Mouse (Mus musculus) embryonic facial prominence, embryonic 11.5 days (tissue): ENCODE measurements around the gene Itgb5. TPM values are rescaled to one million over a fixed set of nuclear protein-coding genes. Genes with fewer than 3 reads are reported as not detected.

Experiments used
- ATAC-seq: fragments of 200-750 bp; cut with Nextera tagmentation; replicated peaks from 2 replicates; pipeline ENCODE4 v1.8.0; 2017; ENCODE audit warnings: low read depth; ENCODE audit not compliant: insufficient number of reproducible peaks, low FRiP score, low TSS enrichment
- DNase-seq: peaks from one replicate; pipeline ENCODE4 v3.0.0-alpha.2; 2015; ENCODE audit warnings: low spot score
- H3K27ac ChIP-seq: fragments of 300-500 bp; sonication (generic); replicated peaks from 2 replicates; pipeline ENCODE4 v1.5.1; 2014; ENCODE audit warnings: mild to moderate bottlenecking, low read depth, low read length, control low read depth
- H3K27me3 ChIP-seq: fragments of 300-500 bp; sonication (generic); 2 replicates; pipeline ENCODE4 v1.6.1; 2014; ENCODE audit warnings: mild to moderate bottlenecking, low read length, moderate library complexity, mixed read lengths; ENCODE audit not compliant: control insufficient read depth, insufficient read depth
- H3K36me3 ChIP-seq: fragments of 300-500 bp; sonication (generic); replicated peaks from 2 replicates; pipeline ENCODE4 v1.6.1; 2014; ENCODE audit warnings: low read depth, mild to moderate bottlenecking, low read length, moderate library complexity, mixed read lengths; ENCODE audit not compliant: control insufficient read depth, insufficient read depth
- H3K4me1 ChIP-seq: fragments of 300-500 bp; sonication (generic); 2 replicates; pipeline ENCODE4 v1.6.1; 2014; ENCODE audit warnings: low read length, mixed read lengths; ENCODE audit not compliant: control insufficient read depth, insufficient read depth
- H3K4me2 ChIP-seq: fragments of 300-500 bp; sonication (generic); 2 replicates; pipeline ENCODE4 v1.6.1; 2014; ENCODE audit warnings: low read depth, mild to moderate bottlenecking, control low read depth, low read length, moderate library complexity
- H3K4me3 ChIP-seq: fragments of 300-500 bp; sonication (generic); 2 replicates; pipeline ENCODE4 v1.5.1; 2014; ENCODE audit warnings: low read depth, low read length, control low read depth
- H3K9ac ChIP-seq: fragments of 300-500 bp; sonication (generic); replicated peaks from 2 replicates; pipeline ENCODE4 v1.6.1; 2014; ENCODE audit warnings: mild to moderate bottlenecking, control low read depth, low read length
- H3K9me3 ChIP-seq: fragments of 300-500 bp; sonication (generic); replicated peaks from 2 replicates; pipeline ENCODE4 v1.6.1; 2016; ENCODE audit warnings: mild to moderate bottlenecking, low read length, inconsistent platforms, mixed read lengths; ENCODE audit not compliant: control insufficient read depth
- WGBS: fragments of 180-500 bp; shearing (Covaris S2); extraction: QIAGEN DNeasy Blood & Tissue Kit; methylation state at CpG from one replicate; pipeline ENCODE4 v1.1.7; 2014; 5-methylcytosine and 5-hydroxymethylcytosine counted together
- polyA plus RNA-seq: library from polyadenylated mRNA; unstranded; fragments of >200 nt; fragmentation: Nextera tagmentation; extraction: Ambion mirVana; gene quantifications from 2 replicates; pipeline ENCODE4 v1.2.1, GENCODE M21; 2014

Gene Itgb5
- polyA plus RNA-seq, 1 experiment from 2014 or later: 80.3 TPM

DNA sequence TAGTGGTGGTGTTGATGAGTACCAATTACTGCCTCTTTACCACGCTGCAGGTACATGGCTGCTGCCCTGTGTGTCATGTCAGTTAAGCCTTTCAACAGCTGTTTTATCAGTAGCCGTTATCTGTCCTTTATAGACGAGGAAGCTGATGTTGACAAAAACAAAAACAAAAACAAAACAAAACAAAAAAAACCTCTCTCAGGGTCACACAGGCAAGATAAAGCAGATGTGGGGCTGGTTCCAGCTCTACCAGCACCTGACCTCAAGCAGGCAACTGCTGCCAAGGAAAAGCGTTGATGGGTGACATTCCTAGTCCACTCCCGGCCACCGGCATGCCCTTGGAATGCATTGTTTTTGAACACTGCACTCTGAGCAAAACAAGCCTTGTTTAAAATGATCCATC lies 63.1 kb downstream of the Itgb5 start:
- Histone ChIP-seq H3K27me3 (no peaks in the 10 kb centered on the region), H3K4me3 (no peak overlapping the region), H3K36me3 (no peaks in the 10 kb centered on the region), H3K27ac (no peak overlapping the region), H3K9me3 (no peaks in the 10 kb centered on the region), H3K4me1 (peaks cover 7% of the 10 kb centered on the region; the same call in 1 of the 2 replicates), H3K9ac (no peak overlapping the region), H3K4me2 (no peak overlapping the region)
- ATAC-seq (no peak), DNase-seq (no peak)
- WGBS: 48% methylated on average over 6 of the region's 6 CpGs

- H3K4me1 ChIP-seq: peaks cover 7% of the 10 kb centered on the region; the same call in 1 of the 2 replicates
- ATAC-seq (no peak), DNase-seq (no peak)
- H3K27me3 ChIP-seq: no peaks in the 10 kb centered on the region
- H3K27ac ChIP-seq: no peak overlapping the region
- H3K9me3 ChIP-seq: no peaks in the 10 kb centered on the region
- 85% methylated on average over 4 of the region's 4 CpGs for WGBS
- H3K36me3 ChIP-seq: no peaks in the 10 kb centered on the region
- H3K4me3 ChIP-seq: no peak overlapping the region
- no peak overlapping the region for H3K9ac ChIP-seq
- no peak overlapping the region for H3K4me2 ChIP-seq
Measured at GRCm38 (mm10) chr16:33893796-33894195, 64.3 kb downstream of the Itgb5 start.

DNA sequence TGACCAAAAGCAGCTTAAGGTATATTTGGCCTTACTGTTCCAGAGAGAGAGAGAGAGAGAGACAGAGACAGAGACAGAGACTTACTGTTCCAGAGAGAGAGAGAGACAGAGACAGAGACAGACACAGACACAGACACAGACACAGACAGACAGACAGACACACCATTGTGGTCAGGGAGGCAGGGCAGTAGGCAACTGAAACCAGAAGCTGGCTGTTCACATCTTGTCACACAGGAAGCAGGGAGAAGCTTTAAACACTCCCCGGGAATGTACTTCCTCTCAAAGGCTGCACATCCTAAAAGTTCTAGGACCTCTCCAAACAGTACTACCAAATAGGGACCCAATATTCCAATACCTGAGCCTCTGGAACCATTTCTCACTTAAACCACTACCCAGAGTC lies 65.0 kb downstream of the Itgb5 start:
- Histone ChIP-seq H3K9ac (no peak overlapping the region), H3K4me2 (no peak overlapping the region), H3K4me3 (no peak overlapping the region), H3K4me1 (peaks cover 4% of the 10 kb centered on the region; the same call in 1 of the 2 replicates), H3K27ac (no peak overlapping the region), H3K27me3 (no peaks in the 10 kb centered on the region), H3K9me3 (no peaks in the 10 kb centered on the region), H3K36me3 (no peaks in the 10 kb centered on the region)
- ATAC-seq (no peak), DNase-seq (no peak)
- WGBS: 75% methylated on average over 1 of the region's 1 CpGs

GRCm38 (mm10) chr16:33895690-33896089 lies 66.2 kb downstream of the Itgb5 start:
- no peak overlapping the region for H3K4me2 ChIP-seq
- no peaks in the 10 kb centered on the region for H3K36me3 ChIP-seq
- no peak overlapping the region for H3K27ac ChIP-seq
- DNase-seq (no peak), ATAC-seq (no peak)
- no peak overlapping the region for H3K4me3 ChIP-seq
- H3K9me3 ChIP-seq: no peaks in the 10 kb centered on the region
- H3K9ac ChIP-seq: no peak overlapping the region
- 46% methylated on average over 7 of the region's 7 CpGs for WGBS
- H3K4me1 ChIP-seq: peaks cover 4% of the 10 kb centered on the region; the same call in 1 of the 2 replicates
- no peaks in the 10 kb centered on the region for H3K27me3 ChIP-seq

GRCm38 (mm10) chr16:33896801-33897200 lies 67.3 kb downstream of the Itgb5 start:
- ATAC-seq (no peak), DNase-seq (no peak)
- no peaks in the 10 kb centered on the region for H3K27me3 ChIP-seq
- H3K4me1 ChIP-seq: no peaks in the 10 kb centered on the region
- no peak overlapping the region for H3K4me3 ChIP-seq
- no peak overlapping the region for H3K9ac ChIP-seq
- no peaks in the 10 kb centered on the region for H3K36me3 ChIP-seq
- H3K4me2 ChIP-seq: no peak overlapping the region
- H3K9me3 ChIP-seq: no peaks in the 10 kb centered on the region
- no peak overlapping the region for H3K27ac ChIP-seq
- 97% methylated on average over 5 of the region's 7 CpGs for WGBS

DNA sequence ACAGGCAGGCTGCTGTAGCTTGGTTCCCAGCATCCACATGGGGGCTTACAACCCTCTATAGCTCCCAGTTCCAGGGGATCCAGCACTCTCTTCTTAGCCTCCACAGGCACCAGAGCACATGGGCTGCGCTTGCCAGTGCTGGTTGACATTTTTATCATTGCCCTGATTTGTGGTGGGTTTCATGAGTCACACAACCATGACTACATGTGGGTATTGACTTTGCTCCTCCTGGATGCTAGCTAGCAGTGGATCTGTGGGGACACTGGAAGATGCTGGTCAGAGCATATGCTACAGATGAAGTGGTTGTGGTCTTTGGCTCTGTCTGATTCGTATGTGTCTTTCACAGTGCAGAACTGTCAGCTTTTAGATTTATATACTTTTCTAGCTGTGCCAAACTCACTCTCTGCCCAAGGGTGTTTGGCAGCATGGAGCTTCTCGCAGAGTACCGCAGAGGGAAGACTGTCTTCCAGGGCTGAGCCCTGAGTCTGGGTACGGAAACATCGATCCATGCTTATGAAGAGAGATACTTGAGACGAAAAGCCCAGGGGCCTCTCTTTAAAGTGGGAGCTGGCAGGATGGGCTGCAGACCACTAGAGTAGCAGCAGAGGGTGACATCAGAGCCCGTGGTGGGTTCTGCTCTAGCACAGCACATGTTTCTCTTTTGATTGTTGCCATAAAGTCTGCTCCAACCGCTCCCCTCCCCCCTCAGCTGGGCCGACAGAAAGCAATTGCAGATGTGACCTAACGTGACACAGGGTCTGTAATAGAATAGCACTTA lies 74.4 kb downstream of the Itgb5 start:
- Histone ChIP-seq H3K27me3 (no peaks in the 10 kb centered on the region), H3K4me1 (peaks cover 6% of the 10 kb centered on the region; the same call in 1 of the 2 replicates), H3K27ac (peak overlapping the region; percentile 85), H3K9me3 (no peaks in the 10 kb centered on the region), H3K4me3 (no peak overlapping the region), H3K36me3 (no peaks in the 10 kb centered on the region), H3K9ac (no peak overlapping the region; the same call in 1 of the 2 replicates), H3K4me2 (no peak overlapping the region)
- ATAC-seq (peak; percentile 87), DNase-seq (peak; percentile 94)
- WGBS: 32% methylated on average over 11 of the region's 11 CpGs

- peak overlapping the region; percentile 85 for H3K27ac ChIP-seq
- ATAC-seq: no peak
Measured at GRCm38 (mm10) chr16:33904553-33904952, 75.1 kb downstream of the Itgb5 start.

DNA sequence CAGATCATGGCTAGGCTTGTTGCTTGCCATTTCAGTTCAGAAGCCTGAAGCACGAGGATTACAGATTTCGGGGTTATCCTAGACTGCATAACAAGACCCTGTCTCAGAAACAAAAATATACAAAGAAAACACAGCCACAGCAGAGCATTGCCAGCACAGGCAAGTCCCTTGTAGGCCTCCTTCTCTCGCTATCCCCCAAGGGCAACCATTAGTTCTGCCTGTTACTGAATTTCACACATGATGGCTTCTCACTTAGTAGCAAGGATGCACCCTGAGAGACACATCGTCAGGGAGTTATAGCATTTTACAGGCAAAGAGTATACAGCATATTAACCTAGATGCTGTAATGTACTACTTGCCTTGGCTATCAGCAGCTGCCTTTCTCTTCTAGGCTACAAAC lies 78.8 kb downstream of the Itgb5 start:
- no peaks in the 10 kb centered on the region for H3K27me3 ChIP-seq
- peaks cover 6% of the 10 kb centered on the region; the same call in 1 of the 2 replicates for H3K4me1 ChIP-seq
- 35% methylated on average over 4 of the region's 4 CpGs for WGBS
- H3K9ac ChIP-seq: no peak overlapping the region
- no peaks in the 10 kb centered on the region for H3K36me3 ChIP-seq
- no peaks in the 10 kb centered on the region for H3K9me3 ChIP-seq
- no peak overlapping the region for H3K4me3 ChIP-seq
- no peak overlapping the region for H3K27ac ChIP-seq
- ATAC-seq (no peak), DNase-seq (no peak)
- H3K4me2 ChIP-seq: no peak overlapping the region

More at GRCm38 (mm10) chr16:33904553-33904952, 75.1 kb downstream of the Itgb5 start:
- Histone ChIP-seq H3K27me3 (no peaks in the 10 kb centered on the region), H3K9me3 (no peaks in the 10 kb centered on the region), H3K4me2 (no peak overlapping the region), H3K36me3 (no peaks in the 10 kb centered on the region), H3K9ac (no peak overlapping the region), H3K4me1 (peaks cover 6% of the 10 kb centered on the region; the same call in 1 of the 2 replicates), H3K4me3 (no peak overlapping the region)
- no peak for DNase-seq
- WGBS: 38% methylated on average over 5 of the region's 5 CpGs
